Mouse (Mus musculus) neural tube, embryonic 11.5 days (tissue): ENCODE measurements around the gene Mmd. TPM values are rescaled to one million over a fixed set of nuclear protein-coding genes. Genes with fewer than 3 reads are reported as not detected.

ENCODE experiments used
- ATAC-seq: fragments of 200-750 bp; cut with Nextera tagmentation; 2 replicates; pipeline ENCODE4 v1.8.0; 2017; ENCODE audit warnings: moderate number of reproducible peaks, mild to moderate bottlenecking, moderate TSS enrichment, moderate library complexity; ENCODE audit not compliant: insufficient read depth, low FRiP score, low TSS enrichment
- DNase-seq: peaks from one replicate; pipeline ENCODE4 v3.0.0-alpha.2; 2015; ENCODE audit warnings: low spot score
- H3K27ac ChIP-seq: fragments of 300-500 bp; sonication (generic); 2 replicates; pipeline ENCODE4 v1.5.1; 2014; ENCODE audit warnings: low read depth, mild to moderate bottlenecking, low read length
- H3K27me3 ChIP-seq: fragments of 300-500 bp; sonication (generic); 2 replicates; pipeline ENCODE4 v1.6.1; 2014; ENCODE audit warnings: mild to moderate bottlenecking, low read length, mixed read lengths; ENCODE audit not compliant: control insufficient read depth, insufficient read depth
- H3K36me3 ChIP-seq: fragments of 300-500 bp; sonication (generic); 2 replicates; pipeline ENCODE4 v1.6.1; 2014; ENCODE audit warnings: mild to moderate bottlenecking, low read length, moderate library complexity, mixed read lengths; ENCODE audit not compliant: control insufficient read depth, insufficient read depth
- H3K4me1 ChIP-seq: fragments of 300-500 bp; sonication (generic); 2 replicates; pipeline ENCODE4 v1.6.1; 2014; ENCODE audit warnings: low read length, mixed read lengths; ENCODE audit not compliant: control insufficient read depth, insufficient read depth
- H3K4me2 ChIP-seq: fragments of 300-500 bp; sonication (generic); 2 replicates; pipeline ENCODE4 v1.6.1; 2014; ENCODE audit warnings: low read depth, mild to moderate bottlenecking, moderate library complexity
- H3K4me3 ChIP-seq: fragments of 300-500 bp; sonication (generic); 2 replicates; pipeline ENCODE4 v1.5.1; 2014; ENCODE audit warnings: low read depth, low read length
- H3K9ac ChIP-seq: fragments of 300-500 bp; sonication (generic); 2 replicates; pipeline ENCODE4 v1.6.1; 2014; ENCODE audit warnings: mild to moderate bottlenecking, low read length
- H3K9me3 ChIP-seq: fragments of 300-500 bp; sonication (generic); 2 replicates; pipeline ENCODE4 v1.6.1; 2016; ENCODE audit warnings: low read length; ENCODE audit not compliant: control insufficient read depth
- WGBS: fragments of 180-500 bp; shearing (Covaris S2); extraction: QIAGEN DNeasy Blood & Tissue Kit; methylation state at CpG from one replicate; pipeline ENCODE4 v1.1.7; 2014; 5-methylcytosine and 5-hydroxymethylcytosine counted together
- polyA plus RNA-seq: library from polyadenylated mRNA; unstranded; fragments of >200 nt; fragmentation: Nextera tagmentation; extraction: Ambion mirVana; gene quantifications from 2 replicates; pipeline ENCODE4 v1.2.1, GENCODE M21; 2014

Gene Mmd
- polyA plus RNA-seq, 1 experiment from 2014 or later, result 51.6 TPM

- Histone ChIP-seq H3K27ac (no peak overlapping the region), H3K9me3 (no peaks in the 10 kb centered on the region), H3K27me3 (no peaks in the 10 kb centered on the region), H3K4me2 (no peak overlapping the region), H3K4me1 (no peaks in the 10 kb centered on the region), H3K4me3 (no peak overlapping the region), H3K36me3 (no peaks in the 10 kb centered on the region), H3K9ac (no peak overlapping the region)
- WGBS, result 88% methylated on average over 3 of the region's 3 CpGs
- DNase-seq (no peak), ATAC-seq (no peak)
Observed at GRCm38 (mm10) chr11:90314606-90315005, 65.3 kb downstream of the Mmd start.

GRCm38 (mm10) chr11:90317482-90317881 is 68.2 kb downstream of the Mmd start:
- peak; percentile 46 for DNase-seq
- no peak for ATAC-seq
- no peak overlapping the region for H3K4me3 ChIP-seq
- no peak overlapping the region for H3K9ac ChIP-seq
- no peak overlapping the region for H3K27ac ChIP-seq
- no peaks in the 10 kb centered on the region for H3K36me3 ChIP-seq
- no peaks in the 10 kb centered on the region for H3K27me3 ChIP-seq
- 26% methylated on average over 4 of the region's 4 CpGs for WGBS
- H3K4me2 ChIP-seq, result no peak overlapping the region
- no peaks in the 10 kb centered on the region for H3K4me1 ChIP-seq
- no peaks in the 10 kb centered on the region for H3K9me3 ChIP-seq

GRCm38 (mm10) chr11:90320922-90321321 is 71.7 kb downstream of the Mmd start:
- Histone ChIP-seq H3K4me2 (no peak overlapping the region), H3K4me1 (no peaks in the 10 kb centered on the region), H3K36me3 (no peaks in the 10 kb centered on the region), H3K4me3 (no peak overlapping the region), H3K27me3 (no peaks in the 10 kb centered on the region), H3K9me3 (no peaks in the 10 kb centered on the region), H3K27ac (no peak overlapping the region), H3K9ac (no peak overlapping the region)
- DNase-seq, result no peak
- WGBS, result 64% methylated on average over 7 of the region's 7 CpGs
- no peak for ATAC-seq

- Histone ChIP-seq H3K4me3 (no peak overlapping the region), H3K27ac (no peak overlapping the region), H3K4me1 (no peaks in the 10 kb centered on the region), H3K9ac (no peak overlapping the region), H3K36me3 (no peaks in the 10 kb centered on the region), H3K9me3 (no peaks in the 10 kb centered on the region), H3K27me3 (no peaks in the 10 kb centered on the region), H3K4me2 (no peak overlapping the region)
- DNase-seq, result no peak
- 79% methylated on average over 3 of the region's 3 CpGs for WGBS
- ATAC-seq, result no peak
Observed at GRCm38 (mm10) chr11:90324597-90324996, 75.3 kb downstream of the Mmd start.

GRCm38 (mm10) chr11:90326146-90326545 is 76.9 kb downstream of the Mmd start:
- DNase-seq (no peak), ATAC-seq (no peak)
- WGBS, result 95% methylated on average over 5 of the region's 5 CpGs
- Histone ChIP-seq H3K36me3 (no peaks in the 10 kb centered on the region), H3K27ac (no peak overlapping the region), H3K4me3 (no peak overlapping the region), H3K9ac (no peak overlapping the region), H3K9me3 (no peaks in the 10 kb centered on the region), H3K4me2 (no peak overlapping the region), H3K4me1 (no peaks in the 10 kb centered on the region), H3K27me3 (no peaks in the 10 kb centered on the region)

GRCm38 (mm10) chr11:90326836-90327235 is 77.6 kb downstream of the Mmd start:
- Histone ChIP-seq H3K4me1 (no peaks in the 10 kb centered on the region), H3K9me3 (no peaks in the 10 kb centered on the region), H3K9ac (no peak overlapping the region), H3K27ac (no peak overlapping the region), H3K4me3 (no peak overlapping the region), H3K36me3 (no peaks in the 10 kb centered on the region), H3K27me3 (no peaks in the 10 kb centered on the region), H3K4me2 (no peak overlapping the region)
- no peak for DNase-seq
- ATAC-seq, result no peak
- WGBS, result 73% methylated on average over 1 of the region's 1 CpGs

Other genes with a start within 250 kb of the Mmd start
- 6.7 and 8.0 TPM in 2 replicates for gene Pctp, start 246.6 kb upstream of the Mmd start, polyA plus RNA-seq
- 4.8 and 7.3 TPM in 2 replicates for gene Tmem100, start 219.1 kb upstream of the Mmd start, polyA plus RNA-seq
- 17.3 and 17.7 TPM in 2 replicates for gene Gm45716, start 61.8 kb upstream of the Mmd start, polyA plus RNA-seq
- gene Hlf, start 141.4 kb downstream of the Mmd start, polyA plus RNA-seq, result 0.54 and 0.98 TPM in 2 replicates